Mouse (Mus musculus): ENCODE measurements around the gene Cdcp2.
A peak's percentile ranks its signal among the peaks of the same experiment; 100 is the strongest.

The Cdcp2 gene

DNA sequence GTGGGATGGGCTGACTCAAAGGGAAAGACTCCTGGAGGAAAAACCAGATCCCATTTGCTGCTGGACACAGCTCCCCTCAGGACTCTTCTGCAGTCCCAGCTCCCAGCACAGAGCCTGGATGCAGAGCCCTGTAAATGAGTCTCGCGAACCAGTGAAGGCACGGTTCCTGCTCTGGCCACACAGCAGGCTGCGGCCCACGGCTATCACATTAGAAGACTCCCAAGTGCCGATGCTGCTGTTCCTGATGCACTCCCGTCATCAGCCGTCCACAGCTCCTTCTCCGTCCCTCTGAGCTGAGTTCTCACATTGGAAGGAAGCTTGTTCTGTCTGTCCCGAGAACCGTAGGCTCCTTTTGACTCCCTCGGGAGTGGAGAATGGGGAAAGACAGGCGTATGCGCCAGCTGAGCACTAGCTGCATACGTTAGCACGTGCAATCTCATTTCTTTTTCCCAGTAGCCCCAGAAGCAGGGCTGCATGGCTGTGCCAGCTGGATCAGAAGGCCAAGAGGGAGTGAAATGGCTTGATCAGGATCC lies at the start of gene Cdcp2:
Gene Cdcp2, plus strand, starts transcription at position 51 of the 533 bp plus-strand sequence.
- DNase-seq: no peak

GRCm38 (mm10) chr4:107047806-107048205 lies 48.9 kb upstream of the Cdcp2 start:
- no peak for DNase-seq

- DNase-seq: peak; percentile 35
Observed at GRCm38 (mm10) chr4:107048568-107049162, 48.0 kb upstream of the Cdcp2 start.

DNA sequence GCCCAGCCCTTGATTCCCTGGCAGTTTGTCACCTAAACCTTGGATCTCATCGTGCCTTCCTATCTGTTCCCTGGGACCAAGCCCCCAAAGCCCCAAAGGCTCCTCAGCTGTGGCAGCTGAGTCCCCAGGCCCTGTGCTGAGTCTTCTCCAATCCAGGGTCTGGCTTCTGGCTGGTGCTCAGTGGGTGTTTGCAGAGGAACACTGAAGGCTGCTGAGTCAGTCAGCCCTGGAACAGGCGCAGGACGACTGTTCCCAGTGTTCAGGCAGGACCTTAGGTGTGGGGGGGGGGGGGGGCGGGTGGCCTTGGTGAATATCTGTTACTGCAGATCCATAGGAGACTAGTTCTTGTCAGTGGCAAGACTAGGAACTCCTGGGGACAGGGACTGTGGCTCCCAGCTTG lies 44.8 kb upstream of the Cdcp2 start:
- no peak for DNase-seq

DNA sequence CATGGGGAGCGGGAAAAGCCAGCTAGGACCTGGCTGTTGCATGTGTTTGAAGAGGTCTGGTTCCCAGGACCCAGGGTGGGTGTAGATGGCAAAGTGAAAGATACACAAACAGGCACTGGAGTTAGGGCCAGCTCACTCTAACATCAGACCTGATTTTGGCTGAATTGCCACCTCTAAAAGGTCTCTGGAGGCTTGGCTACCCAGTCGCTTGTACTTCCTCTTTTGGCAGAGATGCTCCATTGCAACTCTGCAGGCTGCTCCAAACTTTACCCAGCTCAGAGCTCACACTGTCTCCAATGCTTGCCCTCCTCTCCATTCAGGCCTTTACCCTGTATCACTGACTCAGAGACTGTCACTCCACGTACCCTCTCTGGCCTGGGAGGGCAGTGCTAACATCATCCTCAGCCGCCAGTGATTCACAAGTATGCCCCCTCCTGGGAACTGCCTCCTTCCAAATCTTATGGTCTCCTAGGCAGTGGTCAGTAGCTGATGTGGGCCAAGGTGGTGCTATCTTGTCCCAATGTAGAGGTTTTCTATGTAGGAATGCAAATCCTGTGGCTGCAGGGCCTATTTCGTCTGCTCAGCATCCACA lies 43.6 kb upstream of the Cdcp2 start:
- DNase-seq: no peak

- DNase-seq: no peak
Observed at GRCm38 (mm10) chr4:107056088-107056487, 40.6 kb upstream of the Cdcp2 start.

GRCm38 (mm10) chr4:107058346-107058745 lies 38.3 kb upstream of the Cdcp2 start:
- DNase-seq: no peak

DNA sequence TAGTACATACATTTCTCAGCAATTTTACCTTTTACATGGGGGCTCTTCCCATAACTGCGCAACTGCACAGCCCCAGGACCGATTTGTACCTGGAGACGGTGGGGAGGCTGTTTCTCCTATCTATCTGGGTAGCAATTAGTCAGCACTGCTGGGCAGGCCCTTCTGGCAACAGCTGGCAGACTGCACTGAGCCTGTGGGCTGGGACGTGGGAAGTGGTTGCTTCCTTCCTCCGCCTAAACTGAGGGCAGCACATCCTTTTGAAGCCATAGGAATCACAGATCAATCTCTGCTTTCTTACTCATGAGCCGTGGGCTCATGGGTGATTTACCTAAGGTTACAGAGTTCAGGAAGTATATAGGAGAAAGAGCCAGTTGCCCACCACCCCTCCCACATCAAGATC lies 37.9 kb upstream of the Cdcp2 start:
- no peak for DNase-seq

DNA sequence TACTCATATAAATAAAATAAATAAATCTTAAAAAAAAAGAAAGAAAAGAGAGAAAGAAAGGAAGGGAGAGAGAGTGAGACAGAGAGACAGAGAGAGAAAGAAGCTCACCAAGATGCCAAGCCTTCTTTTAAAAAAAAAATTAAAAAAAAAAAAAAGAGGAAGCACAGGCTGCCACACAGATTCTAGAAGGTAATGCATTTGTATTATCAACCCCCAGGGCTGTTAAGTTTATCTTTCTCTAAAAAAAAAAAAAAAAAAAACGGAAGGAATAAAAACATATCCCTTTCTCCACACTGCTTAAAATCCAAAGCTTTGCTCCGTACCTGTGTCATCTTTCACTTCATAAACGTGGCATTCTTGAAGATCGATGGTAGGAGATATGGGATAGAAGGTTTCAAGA lies 35.1 kb upstream of the Cdcp2 start:
- no peak for DNase-seq

DNA sequence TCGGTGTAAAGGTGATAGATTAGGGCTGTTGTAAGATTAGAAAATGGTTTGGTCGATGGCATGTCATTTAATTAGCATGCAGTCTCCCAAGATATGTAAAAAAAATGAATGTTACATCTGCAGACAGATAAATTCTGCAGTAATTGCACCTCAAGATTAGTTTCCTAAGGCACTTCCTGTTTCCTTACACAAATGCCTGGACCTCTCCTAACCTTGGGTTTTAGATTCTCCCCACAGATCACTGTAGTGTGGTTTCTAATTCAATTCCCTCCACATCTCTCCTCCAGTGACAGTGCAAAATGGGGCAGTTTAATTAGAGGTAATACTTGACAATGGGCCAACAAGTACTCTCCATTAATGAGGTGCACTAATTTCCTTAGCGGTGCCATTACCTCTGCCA lies 33.5 kb upstream of the Cdcp2 start:
- DNase-seq: no peak

- no peak for DNase-seq
Observed at GRCm38 (mm10) chr4:107064394-107065098, 32.1 kb upstream of the Cdcp2 start.

GRCm38 (mm10) chr4:107066252-107067124 lies 30.2 kb upstream of the Cdcp2 start, which contains the start of the genes Mrpl37 and Cyb5rl:
Gene Mrpl37, minus strand, starts transcription at chr4:107066868.
Gene Cyb5rl, plus strand, starts transcription at chr4:107066988.
- DNase-seq: peak; percentile 91

DNA sequence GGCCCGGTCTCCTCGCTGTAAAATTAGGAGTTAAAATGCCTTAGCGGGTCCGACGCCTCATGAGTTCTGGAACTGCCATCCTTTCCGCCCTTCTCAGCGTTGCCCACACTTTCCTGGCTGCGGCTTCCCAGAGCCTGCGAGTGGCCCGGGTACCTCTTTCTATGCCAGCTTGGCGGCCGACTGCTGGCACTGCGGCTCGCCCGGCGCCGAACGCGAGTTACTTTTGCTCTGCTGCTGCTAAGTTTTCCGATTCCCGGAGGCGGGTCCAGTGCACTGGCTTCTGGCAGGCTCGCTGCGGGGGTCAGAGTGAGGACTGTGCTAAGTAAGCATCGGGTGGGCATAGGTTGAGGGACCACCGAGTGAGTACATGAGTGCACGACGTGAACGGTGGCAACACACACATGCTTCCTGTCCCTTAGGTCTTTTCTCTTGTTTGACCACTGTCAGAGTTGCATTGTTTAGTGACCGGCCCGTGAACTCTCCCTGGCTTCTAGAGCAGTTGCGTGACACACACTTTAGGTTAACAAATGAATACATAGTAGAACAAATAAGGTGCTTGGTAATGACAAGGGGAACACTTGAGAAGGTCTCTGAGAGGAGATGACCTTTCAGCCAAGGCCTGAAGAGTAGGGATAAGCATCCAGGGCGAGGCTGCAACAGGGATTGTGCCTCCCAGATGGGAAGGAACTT lies 29.4 kb upstream of the Cdcp2 start:
- peak; percentile 36 for DNase-seq

GRCm38 (mm10) chr4:107072343-107072742 lies 24.3 kb upstream of the Cdcp2 start:
- no peak for DNase-seq

DNA sequence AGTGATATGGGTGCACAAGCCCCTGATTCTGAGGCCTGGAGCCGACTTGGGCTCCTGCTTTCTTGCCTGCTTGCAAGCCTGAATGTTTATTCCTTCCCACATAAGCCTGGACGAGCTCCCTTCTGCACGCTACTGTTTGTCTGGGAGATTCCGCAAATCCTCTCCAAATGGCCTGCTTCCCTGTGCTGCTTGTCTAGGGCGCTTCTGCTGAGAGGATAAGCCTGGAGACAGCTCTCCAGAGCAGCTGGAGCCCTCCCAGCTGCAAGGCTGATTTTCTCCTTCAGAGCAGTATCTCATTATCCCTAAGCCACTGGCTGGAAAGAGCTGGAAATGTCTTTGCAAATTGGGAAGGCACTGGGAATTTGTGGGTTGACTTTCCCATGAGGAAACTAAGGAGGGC lies 21.2 kb upstream of the Cdcp2 start:
- peak; percentile 30 for DNase-seq

DNA sequence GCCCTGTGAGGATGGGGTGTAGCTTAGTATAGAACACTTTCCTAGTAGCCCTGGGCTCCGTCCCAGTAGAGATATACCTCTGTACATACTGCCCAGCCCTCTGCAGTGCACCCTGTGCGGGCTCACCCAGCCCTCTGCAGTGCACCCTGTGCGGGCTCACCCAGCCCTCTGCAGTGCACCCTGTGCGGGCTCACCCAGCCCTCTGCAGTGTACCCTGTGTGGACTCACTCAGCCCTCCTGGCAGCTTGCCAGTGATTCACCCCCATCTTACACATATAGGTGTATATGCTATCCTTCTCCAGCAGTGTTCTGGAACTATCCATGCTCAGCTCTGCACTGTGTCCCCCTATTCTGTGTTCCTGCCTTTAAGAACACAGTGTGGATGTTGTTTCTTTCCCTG lies 17.8 kb upstream of the Cdcp2 start:
- DNase-seq: no peak

- DNase-seq: no peak
Observed at GRCm38 (mm10) chr4:107079716-107080115, 17.0 kb upstream of the Cdcp2 start.

DNA sequence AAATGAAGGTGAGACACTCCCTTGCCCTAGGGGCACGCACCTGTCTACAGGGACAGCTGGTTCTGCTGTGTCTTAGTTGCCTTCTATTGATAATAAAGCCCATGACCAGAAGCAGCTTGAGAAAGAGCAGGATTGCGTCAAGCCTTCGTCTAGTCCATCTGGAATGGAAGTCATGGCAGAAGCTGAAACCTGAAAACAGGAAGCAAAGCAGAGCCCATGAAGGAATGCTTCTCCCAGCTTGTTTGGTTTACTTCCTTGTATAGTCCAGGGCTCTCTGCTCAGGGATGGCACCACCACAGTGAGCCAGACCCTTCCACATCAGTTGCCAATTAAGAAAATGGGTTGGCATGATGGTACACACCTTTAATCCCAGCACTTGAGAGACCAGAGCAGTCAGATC lies 14.5 kb upstream of the Cdcp2 start:
- no peak for DNase-seq

DNA sequence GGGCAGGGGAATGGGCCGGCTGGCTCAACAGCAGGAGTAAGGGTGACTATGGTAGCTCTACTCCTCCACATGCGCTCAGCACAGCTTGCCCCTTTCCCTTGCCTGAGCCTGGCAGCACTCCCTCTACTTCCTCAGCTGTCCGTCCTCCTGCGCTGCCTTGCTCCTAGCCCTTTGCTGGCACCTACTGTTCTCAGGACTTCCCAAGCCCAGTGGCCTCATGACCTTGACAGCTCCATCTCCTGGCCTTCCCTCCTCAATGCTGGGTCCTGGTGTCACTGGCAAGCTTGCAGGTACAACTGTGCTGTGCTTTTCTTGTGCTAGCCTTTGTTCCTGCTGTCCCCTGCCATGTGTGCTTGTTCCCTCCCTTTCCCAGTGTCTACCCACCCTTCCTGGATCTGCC lies 13.6 kb upstream of the Cdcp2 start:
- no peak for DNase-seq

GRCm38 (mm10) chr4:107084343-107084742 lies 12.3 kb upstream of the Cdcp2 start:
- DNase-seq: peak; percentile 19

DNA sequence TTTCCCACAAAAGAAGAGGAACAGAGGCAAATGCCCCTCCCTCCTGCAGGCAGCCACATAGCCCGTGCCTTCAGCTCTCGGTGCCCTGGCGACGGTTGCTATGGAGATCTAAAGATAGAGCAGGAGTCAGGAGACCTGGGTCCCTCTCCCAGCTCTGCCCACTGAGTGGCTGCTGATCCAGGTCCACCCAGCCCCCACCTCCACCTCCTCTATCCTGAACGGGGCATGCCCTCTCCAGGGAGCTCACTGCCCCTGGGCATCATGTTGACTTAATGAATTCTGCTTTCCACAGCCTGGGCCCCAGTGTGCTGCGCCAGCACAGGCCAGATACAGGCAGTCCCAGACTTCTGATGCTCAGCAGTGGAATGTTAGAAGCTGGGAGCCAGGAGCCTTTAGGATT lies 11.8 kb upstream of the Cdcp2 start:
- DNase-seq: peak; percentile 71

GRCm38 (mm10) chr4:107091696-107092095 lies 5.0 kb upstream of the Cdcp2 start:
- DNase-seq: no peak

Measured in right cerebral cortex, postnatal 4 days (tissue).